8 mouse cellular contexts compared by ENCODE assay signal in genomic region chr12:70975406-70975805, GRCm38 (mm10). TPM values are rescaled to one million over a fixed set of nuclear protein-coding genes. Genes with fewer than 3 reads are reported as not detected.
DNase-seq lines count a peak whose midpoint lies in the region; ATAC-seq and TF ChIP-seq lines count a peak whose summit lies in the region.

No protein-coding gene starts in this region.

- no peaks in the 10 kb centered on the region for H3K9me3 ChIP-seq in kidney, embryonic 15.5 days (replicated peaks)
- no peaks in the 10 kb centered on the region for H3K9me3 ChIP-seq in forebrain, postnatal 0 days (ENCODE audit: low read length)

- peaks cover 23% of the 10 kb centered on the region for H3K36me3 ChIP-seq in kidney, embryonic 15.5 days
- peaks cover 13% of the 10 kb centered on the region for H3K36me3 ChIP-seq in forebrain, postnatal 0 days (ENCODE audit: insufficient read depth)
- H3K36me3 ChIP-seq in macrophage (ENCODE audit: inconsistent target) = peaks cover 15% of the 10 kb centered on the region

- peak overlapping the region; percentile 71 for H3K4me3 ChIP-seq in kidney, embryonic 15.5 days (replicated peaks)
- peak overlapping the region; percentile 99 for H3K4me3 ChIP-seq in forebrain, postnatal 0 days (ENCODE audit: low read depth, low read length)
- peak overlapping the region; percentile 89 for H3K4me3 ChIP-seq in macrophage (ENCODE audit: inconsistent target)

- peaks cover 55% of the 10 kb centered on the region for H3K79me2 ChIP-seq in macrophage (ENCODE audit: inconsistent target)

- H3K4me2 ChIP-seq in kidney, embryonic 15.5 days = peak overlapping the region; percentile 65
- H3K4me2 ChIP-seq in forebrain, postnatal 0 days (ENCODE audit: low read depth) = peak overlapping the region; percentile 69

- peak overlapping the region; percentile 86 for H3K9ac ChIP-seq in kidney, embryonic 15.5 days
- peak overlapping the region; percentile 99 for H3K9ac ChIP-seq in forebrain, postnatal 0 days

- peak overlapping the region; percentile 95 for H3K27ac ChIP-seq in kidney, embryonic 15.5 days
- peak overlapping the region; percentile 97 for H3K27ac ChIP-seq in forebrain, postnatal 0 days (ENCODE audit: low read depth, low read length)
- peak overlapping the region; percentile 71 for H3K27ac ChIP-seq in macrophage

- H3K4me1 ChIP-seq in kidney, embryonic 15.5 days = peaks cover 11% of the 10 kb centered on the region
- H3K4me1 ChIP-seq in forebrain, postnatal 0 days (ENCODE audit: insufficient read depth) = peaks cover 6% of the 10 kb centered on the region; the same call in 1 of the 2 replicates

- no peak for TF ChIP-seq CTCF in forebrain, postnatal 0 days (IDR thresholded peaks at IDR 0.05; ENCODE audit: low read depth)

- ATAC-seq in kidney, embryonic 15.5 days (replicated peaks; ENCODE audit: low FRiP score) = no peak
- no peak for ATAC-seq in forebrain, postnatal 0 days

- DNase-seq in kidney, adult 18-20 months = no peak
- peak; percentile 49 for DNase-seq in NIH3T3 (ENCODE audit: low read depth)
- DNase-seq in forebrain, postnatal 0 days = peak; percentile 19
- DNase-seq in frontal cortex, postnatal 25 days (ENCODE audit: low spot score in 2 of 2) = no peak
- no peak for DNase-seq in right cerebral cortex, postnatal 14 days
- DNase-seq in thymus, postnatal 36 days = no peak

- H3K27me3 ChIP-seq in kidney, embryonic 15.5 days = no peaks in the 10 kb centered on the region
- H3K27me3 ChIP-seq in forebrain, postnatal 0 days (ENCODE audit: insufficient read depth, low read length) = no peaks in the 10 kb centered on the region

- 21% methylated on average over 10 of the region's 10 CpGs for WGBS in kidney, embryonic 15.5 days
- 24% methylated on average over 10 of the region's 10 CpGs for WGBS in forebrain, postnatal 0 days
- WGBS in macrophage (ENCODE audit: missing documents) = 16% methylated on average over 10 of the region's 10 CpGs

RNA-seq across cellular contexts. Expression of gene Psma3, which starts 1.0 kb away (rescaled TPM):
- 591 and 640 TPM in 2 replicates for polyA plus RNA-seq in kidney, embryonic 15.5 days (2015; fragmentation: Nextera tagmentation; extraction: Ambion mirVana)
- 207 and 225 TPM in 2 replicates for total RNA-seq in forebrain, postnatal 0 days (2014; rRNA removed)
- polyA plus RNA-seq in forebrain, postnatal 0 days (2015; fragmentation: Nextera tagmentation; extraction: Ambion mirVana) = 605 and 698 TPM in 2 replicates
- 100 to 1,000 TPM; 126 to 282 (median 203) TPM for total RNA-seq in macrophage (2018; cell fraction: chromatin; rRNA removed)
- 100 to 1,000 TPM; 131 to 253 (median 177) TPM for total RNA-seq in macrophage (2018; cell fraction: cytosol; rRNA removed)
- 100 to 1,000 TPM; 100 to 256 (median 165) TPM for total RNA-seq in macrophage (2018; cell fraction: nucleus; rRNA removed)
- polyA plus RNA-seq in macrophage (2018) = 163 to 269 TPM (median 248 TPM) in 3 replicates

RNA-seq across cellular contexts. Expression of gene Actr10, which starts 37.7 kb away (rescaled TPM):
- polyA plus RNA-seq in kidney, embryonic 15.5 days (2015; fragmentation: Nextera tagmentation; extraction: Ambion mirVana) = 222 and 239 TPM in 2 replicates
- total RNA-seq in forebrain, postnatal 0 days (2014; rRNA removed) = 105 and 112 TPM in 2 replicates
- polyA plus RNA-seq in forebrain, postnatal 0 days (2015; fragmentation: Nextera tagmentation; extraction: Ambion mirVana) = 196 and 282 TPM in 2 replicates
- 10 to 100 TPM; 23.9 to 69.5 (median 50.5) TPM for total RNA-seq in macrophage (2018; cell fraction: chromatin; rRNA removed)
- 10 to 100 TPM; 34.9 to 63.7 (median 44.0) TPM for total RNA-seq in macrophage (2018; cell fraction: cytosol; rRNA removed)
- 10 to 100 TPM; 22.7 to 52.6 (median 32.3) TPM for total RNA-seq in macrophage (2018; cell fraction: nucleus; rRNA removed)
- polyA plus RNA-seq in macrophage (2018) = 26.4 to 54.8 TPM (median 53.4 TPM) in 3 replicates

RNA-seq across cellular contexts. Expression of gene Arid4a, which starts 40.4 kb away (rescaled TPM):
- polyA plus RNA-seq in kidney, embryonic 15.5 days (2015; fragmentation: Nextera tagmentation; extraction: Ambion mirVana) = 34.9 and 35.6 TPM in 2 replicates
- total RNA-seq in forebrain, postnatal 0 days (2014; rRNA removed) = 15.6 and 17.9 TPM in 2 replicates
- polyA plus RNA-seq in forebrain, postnatal 0 days (2015; fragmentation: Nextera tagmentation; extraction: Ambion mirVana) = 27.4 and 38.2 TPM in 2 replicates
- 100 to 1,000 TPM in 25 of 26 experiments, 10 to 100 TPM in 1; 89.8 to 317 (median 227) TPM for total RNA-seq in macrophage (2018; cell fraction: chromatin; rRNA removed)
- 10 to 100 TPM; 11.7 to 39.1 (median 31.2) TPM for total RNA-seq in macrophage (2018; cell fraction: cytosol; rRNA removed)
- total RNA-seq in macrophage (2018; cell fraction: nucleus; rRNA removed) = 100 to 1,000 TPM in 7 of 26 experiments, 10 to 100 TPM in 19; 46.9 to 144 (median 92.7) TPM
- polyA plus RNA-seq in macrophage (2018) = 17.8 to 50.5 TPM (median 26.8 TPM) in 3 replicates

Comparison
In these comparisons a context has a peak if more than half of its experiments do, and no peak if none do; other contexts are left out.
1. DNase-seq: peak in NIH3T3 (single experiment) and forebrain, postnatal 0 days (single experiment); none in kidney, adult 18-20 months (single experiment), frontal cortex, postnatal 25 days (0 of 2), right cerebral cortex, postnatal 14 days (single experiment) and thymus, postnatal 36 days (0 of 2).
2. Peak in every context shown above with its lines, with median percentiles within 50 percentile points of each other: H3K27ac ChIP-seq and H3K4me3 ChIP-seq.